Mouse (Mus musculus): ENCODE measurements around the gene Erp44. TPM values are rescaled to one million over a fixed set of nuclear protein-coding genes. Genes with fewer than 3 reads are reported as not detected.

Erp44 gene
- 99.6 and 110 TPM in 2 replicates for polyA plus RNA-seq (2015; fragmentation: Nextera tagmentation; extraction: Ambion mirVana)

- peak; percentile 99 for ATAC-seq
- Histone ChIP-seq H3K9me3 (no peaks in the 10 kb centered on the region), H3K4me2 (replicated peaks) (peak within 1 kb of the TSS; percentile 78), H3K4me3 (replicated peaks) (peak within 1 kb of the TSS; percentile 97), H3K27ac (peak within 1 kb of the TSS; percentile 82), H3K4me1 (replicated peaks) (peaks cover 4% of the 10 kb centered on the region; the same call in 1 of the 2 replicates), H3K9ac (peak within 1 kb of the TSS; percentile 92), H3K27me3 (replicated peaks) (no peaks in the 10 kb centered on the region), H3K36me3 (no peaks in the 10 kb centered on the region)
- under 1% methylated on average over 41 of the region's 41 CpGs for WGBS
Measured at GRCm38 (mm10) chr4:48279498-48280134, at the start of gene Erp44, which contains the start of gene Invs. TSS of gene Erp44 (minus strand) at chr4:48279558. TSS of gene Invs (plus strand) at chr4:48279760.

GRCm38 (mm10) chr4:48328042-48328441 lies 48.7 kb upstream of the Erp44 start:
- Histone ChIP-seq H3K9me3 (no peaks in the 10 kb centered on the region), H3K4me3 (replicated peaks) (no peak overlapping the region), H3K27ac (no peak overlapping the region), H3K9ac (no peak overlapping the region), H3K4me2 (replicated peaks) (no peak overlapping the region), H3K36me3 (no peaks in the 10 kb centered on the region), H3K4me1 (replicated peaks) (no peaks in the 10 kb centered on the region), H3K27me3 (replicated peaks) (no peaks in the 10 kb centered on the region)
- whole genome bisulfite sequencing, result 72% methylated on average over 2 of the region's 2 CpGs
- ATAC-seq, result no peak

GRCm38 (mm10) chr4:48327192-48327591 lies 47.8 kb upstream of the Erp44 start:
- Histone ChIP-seq H3K27ac (no peak overlapping the region), H3K27me3 (replicated peaks) (no peaks in the 10 kb centered on the region), H3K9me3 (no peaks in the 10 kb centered on the region), H3K9ac (no peak overlapping the region), H3K4me1 (replicated peaks) (no peaks in the 10 kb centered on the region), H3K4me2 (replicated peaks) (no peak overlapping the region), H3K4me3 (replicated peaks) (no peak overlapping the region), H3K36me3 (no peaks in the 10 kb centered on the region)
- ATAC-seq, result no peak

- WGBS, result 65% methylated on average over 1 of the region's 1 CpGs
- no peak overlapping the region for H3K4me3 ChIP-seq (replicated peaks)
Measured at GRCm38 (mm10) chr4:48322095-48322494, 42.7 kb upstream of the Erp44 start.

GRCm38 (mm10) chr4:48321276-48321675 lies 41.9 kb upstream of the Erp44 start:
- no peak overlapping the region for H3K4me2 ChIP-seq (replicated peaks)
- H3K9ac ChIP-seq, result no peak overlapping the region
- H3K27ac ChIP-seq, result no peak overlapping the region
- H3K9me3 ChIP-seq, result no peaks in the 10 kb centered on the region
- no peak for ATAC-seq
- no peaks in the 10 kb centered on the region for H3K4me1 ChIP-seq (replicated peaks)
- no peaks in the 10 kb centered on the region for H3K27me3 ChIP-seq (replicated peaks)
- no peaks in the 10 kb centered on the region for H3K36me3 ChIP-seq
- H3K4me3 ChIP-seq (replicated peaks), result no peak overlapping the region
- WGBS, result 73% methylated on average over 1 of the region's 1 CpGs

More at GRCm38 (mm10) chr4:48322095-48322494, 42.7 kb upstream of the Erp44 start:
- Histone ChIP-seq H3K36me3 (no peaks in the 10 kb centered on the region), H3K9me3 (no peaks in the 10 kb centered on the region), H3K4me2 (replicated peaks) (no peak overlapping the region), H3K4me1 (replicated peaks) (no peaks in the 10 kb centered on the region), H3K27me3 (replicated peaks) (no peaks in the 10 kb centered on the region), H3K27ac (no peak overlapping the region), H3K9ac (no peak overlapping the region)
- ATAC-seq, result 0 out of 2 replicates have a peak, but pooled peaks have one; percentile 45

- 95% methylated on average over 3 of the region's 3 CpGs for WGBS
Measured at GRCm38 (mm10) chr4:48316036-48316435, 36.7 kb upstream of the Erp44 start.

GRCm38 (mm10) chr4:48314814-48315213 lies 35.5 kb upstream of the Erp44 start:
- H3K36me3 ChIP-seq, result no peaks in the 10 kb centered on the region
- no peaks in the 10 kb centered on the region for H3K9me3 ChIP-seq
- H3K4me2 ChIP-seq (replicated peaks), result no peak overlapping the region
- peak; percentile 66; the same call in 1 of the 2 replicates for ATAC-seq
- 75% methylated on average over 3 of the region's 3 CpGs for WGBS
- no peaks in the 10 kb centered on the region for H3K4me1 ChIP-seq (replicated peaks)
- H3K27me3 ChIP-seq (replicated peaks), result no peaks in the 10 kb centered on the region
- H3K9ac ChIP-seq, result no peak overlapping the region
- no peak overlapping the region for H3K4me3 ChIP-seq (replicated peaks)
- no peak overlapping the region for H3K27ac ChIP-seq

More at GRCm38 (mm10) chr4:48316036-48316435, 36.7 kb upstream of the Erp44 start:
- Histone ChIP-seq H3K27ac (no peak overlapping the region), H3K36me3 (no peaks in the 10 kb centered on the region), H3K9me3 (no peaks in the 10 kb centered on the region), H3K4me1 (replicated peaks) (no peaks in the 10 kb centered on the region), H3K4me3 (replicated peaks) (no peak overlapping the region), H3K4me2 (replicated peaks) (no peak overlapping the region), H3K9ac (no peak overlapping the region), H3K27me3 (replicated peaks) (no peaks in the 10 kb centered on the region)
- no peak for ATAC-seq

- no peaks in the 10 kb centered on the region for H3K36me3 ChIP-seq
- no peaks in the 10 kb centered on the region for H3K27me3 ChIP-seq (replicated peaks)
- H3K27ac ChIP-seq, result no peak overlapping the region
- H3K9ac ChIP-seq, result no peak overlapping the region
- 84% methylated on average over 5 of the region's 5 CpGs for WGBS
- no peak overlapping the region for H3K4me3 ChIP-seq (replicated peaks)
- ATAC-seq, result no peak
- H3K9me3 ChIP-seq, result no peaks in the 10 kb centered on the region
- no peak overlapping the region for H3K4me2 ChIP-seq (replicated peaks)
- H3K4me1 ChIP-seq (replicated peaks), result no peaks in the 10 kb centered on the region
Measured at GRCm38 (mm10) chr4:48287086-48287757, 7.9 kb upstream of the Erp44 start.

- H3K4me1 ChIP-seq (replicated peaks), result peaks cover 4% of the 10 kb centered on the region; the same call in 1 of the 2 replicates
- no peaks in the 10 kb centered on the region for H3K27me3 ChIP-seq (replicated peaks)
- H3K9ac ChIP-seq, result no peak overlapping the region
- no peak overlapping the region for H3K27ac ChIP-seq
- WGBS, result 92% methylated on average over 1 of the region's 1 CpGs
- H3K9me3 ChIP-seq, result no peaks in the 10 kb centered on the region
- H3K4me2 ChIP-seq (replicated peaks), result no peak overlapping the region
- H3K4me3 ChIP-seq (replicated peaks), result no peak overlapping the region
- no peaks in the 10 kb centered on the region for H3K36me3 ChIP-seq
- no peak for ATAC-seq
Measured at GRCm38 (mm10) chr4:48281121-48281520, 1.8 kb upstream of the Erp44 start.

GRCm38 (mm10) chr4:48278757-48279497 lies 431 bp downstream of the Erp44 start:
- peak overlapping the region; percentile 97 for H3K4me3 ChIP-seq (replicated peaks)
- H3K4me2 ChIP-seq (replicated peaks), result peak overlapping the region; percentile 78
- H3K9me3 ChIP-seq, result no peaks in the 10 kb centered on the region
- H3K9ac ChIP-seq, result peak overlapping the region; percentile 92
- peak; percentile 12; the same call in 1 of the 2 replicates for ATAC-seq
- no peaks in the 10 kb centered on the region for H3K27me3 ChIP-seq (replicated peaks)
- no peaks in the 10 kb centered on the region for H3K36me3 ChIP-seq
- H3K27ac ChIP-seq, result peak overlapping the region; percentile 82
- under 1% methylated on average over 34 of the region's 34 CpGs for WGBS
- peaks cover 4% of the 10 kb centered on the region; the same call in 1 of the 2 replicates for H3K4me1 ChIP-seq (replicated peaks)

- no peaks in the 10 kb centered on the region for H3K36me3 ChIP-seq
- no peak overlapping the region for H3K4me3 ChIP-seq (replicated peaks)
- H3K4me2 ChIP-seq (replicated peaks), result no peak overlapping the region
- no peaks in the 10 kb centered on the region for H3K27me3 ChIP-seq (replicated peaks)
- ATAC-seq, result no peak
- peaks cover 4% of the 10 kb centered on the region; the same call in 1 of the 2 replicates for H3K4me1 ChIP-seq (replicated peaks)
- H3K27ac ChIP-seq, result no peak overlapping the region
- WGBS, result 73% methylated on average over 3 of the region's 3 CpGs
- no peaks in the 10 kb centered on the region for H3K9me3 ChIP-seq
- no peak overlapping the region for H3K9ac ChIP-seq
Measured at GRCm38 (mm10) chr4:48277011-48277410, 2.3 kb downstream of the Erp44 start.

- Histone ChIP-seq H3K27me3 (replicated peaks) (no peaks in the 10 kb centered on the region), H3K4me2 (replicated peaks) (no peak overlapping the region), H3K9ac (no peak overlapping the region), H3K36me3 (no peaks in the 10 kb centered on the region), H3K9me3 (no peaks in the 10 kb centered on the region), H3K4me3 (replicated peaks) (no peak overlapping the region), H3K4me1 (replicated peaks) (peaks cover 4% of the 10 kb centered on the region; the same call in 1 of the 2 replicates), H3K27ac (no peak overlapping the region)
- ATAC-seq, result no peak
- WGBS, result 78% methylated on average over 3 of the region's 3 CpGs
Measured at GRCm38 (mm10) chr4:48275736-48276135, 3.6 kb downstream of the Erp44 start.
